Mouse (Mus musculus): ENCODE measurements around the gene Rnd2.
"Not testable (repeated sequence)": the region's sequence is repeated elsewhere in the genome, so short reads cannot be mapped to it uniquely, and the experiment has no call there.

Gene Rnd2

DNA sequence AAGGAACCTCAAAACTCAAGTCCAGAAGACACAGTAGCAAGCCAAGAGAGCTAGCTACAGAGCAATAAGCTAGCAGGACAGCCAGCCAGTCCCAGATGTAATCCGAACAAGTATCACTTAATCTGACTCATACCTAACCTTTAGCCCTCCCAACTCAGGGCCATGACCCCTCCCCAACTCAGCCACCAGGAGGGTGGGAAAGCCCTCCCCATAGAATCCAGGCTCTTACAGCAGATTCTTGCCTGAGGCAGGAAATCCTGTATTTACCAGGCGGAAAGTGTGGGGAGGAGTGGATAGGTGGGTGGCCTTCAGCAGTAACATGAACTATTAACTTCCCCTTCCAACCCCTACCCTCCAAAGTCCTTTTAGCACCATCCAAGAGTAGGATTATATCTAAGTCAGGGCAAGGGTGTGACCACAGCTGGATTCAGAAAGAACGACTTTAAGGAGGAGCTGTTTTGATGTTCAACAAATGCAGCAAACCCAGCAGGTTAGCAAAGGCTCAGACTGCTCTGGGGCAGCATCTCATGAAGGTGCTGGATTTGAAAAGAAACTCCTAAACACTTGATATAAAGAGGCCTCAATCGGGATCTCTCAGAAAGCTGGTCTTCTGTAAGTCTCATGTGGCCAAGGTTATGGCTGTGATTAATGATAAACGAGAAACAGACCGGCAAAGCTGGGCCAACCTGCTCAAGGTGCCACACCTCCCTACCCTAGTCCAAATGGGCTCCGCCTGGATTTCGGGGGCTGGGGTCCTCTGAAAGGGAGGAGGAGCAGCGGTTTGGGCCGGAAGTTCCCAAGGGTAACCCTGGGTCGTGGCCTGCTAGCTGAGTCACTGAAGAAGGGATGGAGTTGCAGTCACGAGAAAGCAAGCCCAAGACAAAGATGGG lies at the start of gene Rnd2:
Gene Rnd2, plus strand, starts transcription at position 789 of the 890 bp plus-strand sequence.
- peak; percentile 51 for DNase-seq

GRCm38 (mm10) chr11:101415306-101415705 lies 49.5 kb upstream of the Rnd2 start:
- DNase-seq, result no peak

DNA sequence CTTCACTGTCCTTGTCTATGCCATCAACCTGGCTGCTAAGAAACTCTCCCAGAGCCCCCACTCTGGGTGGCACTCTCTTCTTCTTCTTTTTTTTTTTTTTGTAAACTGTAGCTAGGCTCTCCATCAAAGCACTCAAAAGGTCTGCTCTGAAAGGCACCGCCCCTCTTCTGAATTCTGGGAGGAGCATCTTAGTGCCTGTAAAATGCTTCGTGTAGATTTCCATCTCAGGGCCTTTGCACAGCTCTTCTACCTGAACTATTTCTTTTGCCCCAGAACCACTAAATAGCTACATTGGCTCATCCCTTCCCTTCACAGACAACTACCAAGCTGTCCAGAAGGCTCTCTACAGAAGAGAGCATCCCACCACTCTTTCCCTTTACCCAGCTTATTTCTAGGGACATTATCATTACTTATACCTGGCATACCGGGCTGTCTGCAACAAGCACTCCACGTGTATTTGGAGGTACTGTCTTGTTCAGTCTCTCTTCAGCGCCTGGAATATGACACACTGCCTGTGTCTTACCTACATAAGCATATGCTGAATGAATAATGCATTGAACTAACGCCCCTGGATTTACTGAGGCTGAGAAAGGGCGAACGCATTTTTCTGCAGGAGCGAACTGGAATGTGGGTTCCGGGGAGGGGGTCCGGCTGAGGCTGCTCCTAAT lies 48.2 kb upstream of the Rnd2 start:
- no peak for DNase-seq

GRCm38 (mm10) chr11:101417101-101417855 lies 47.5 kb upstream of the Rnd2 start, which contains the start of gene Aarsd1:
TSS of gene Aarsd1 (minus strand) at chr11:101417615.
- peak; percentile 90 for DNase-seq

DNA sequence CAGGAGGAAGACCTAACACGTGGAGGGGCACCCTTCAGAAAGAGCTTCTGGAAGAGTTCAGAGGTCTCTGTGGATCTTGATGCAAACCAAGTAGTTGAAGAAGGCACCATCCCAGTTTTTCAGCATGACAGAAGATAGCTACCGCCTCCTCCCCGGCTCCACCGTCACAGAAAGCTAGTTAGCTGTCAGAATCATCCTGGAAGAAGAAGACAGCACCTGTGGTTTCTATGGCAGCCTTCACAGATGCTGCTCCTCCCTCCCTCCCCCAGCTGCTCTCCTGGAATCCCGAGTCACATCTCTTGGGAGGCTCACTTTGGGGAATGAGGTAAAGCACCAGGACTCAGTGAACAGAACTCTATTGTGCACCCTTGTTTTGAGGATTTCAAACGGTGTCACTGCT lies 45.8 kb upstream of the Rnd2 start:
- no peak for DNase-seq

DNA sequence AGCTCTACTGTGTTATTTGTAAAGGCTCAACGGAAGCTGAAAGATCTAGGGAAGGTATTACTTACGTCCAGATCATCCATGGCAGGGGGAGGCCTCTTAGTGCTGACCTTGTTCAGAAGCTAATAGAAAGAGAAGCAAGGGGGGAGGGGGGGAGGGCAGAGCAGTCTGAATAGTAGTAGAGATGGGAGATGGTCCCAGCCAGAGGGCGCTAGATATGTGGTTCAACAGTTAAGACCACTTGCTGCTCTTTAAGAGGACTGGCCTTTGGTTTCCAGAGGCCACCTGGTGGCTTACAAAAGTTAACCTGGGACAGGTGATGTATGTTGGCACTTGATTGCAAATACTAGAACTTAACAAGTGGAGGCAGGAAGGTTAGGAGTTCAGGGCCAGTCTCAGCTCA lies 45.2 kb upstream of the Rnd2 start:
- peak; percentile 26 for DNase-seq

DNA sequence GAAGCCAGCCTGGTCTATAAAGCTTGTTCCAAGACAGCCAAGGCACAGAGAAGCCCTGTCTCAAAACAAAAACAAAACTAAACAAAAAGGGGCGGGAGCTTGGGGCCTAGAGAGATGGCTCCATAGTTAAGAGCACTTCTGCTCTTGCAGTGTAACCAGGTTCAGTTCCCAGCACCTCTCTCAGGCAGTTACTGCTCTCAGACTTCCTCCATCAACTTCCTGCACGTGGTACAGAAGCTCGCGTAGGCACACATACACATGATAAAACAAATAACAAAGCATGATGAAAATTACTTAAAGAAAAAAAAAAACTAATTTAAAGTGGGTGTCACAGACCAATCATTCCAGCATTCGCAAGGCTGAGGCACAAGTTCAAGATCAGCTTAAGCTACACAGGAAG lies 44.7 kb upstream of the Rnd2 start:
- no peak for DNase-seq

DNA sequence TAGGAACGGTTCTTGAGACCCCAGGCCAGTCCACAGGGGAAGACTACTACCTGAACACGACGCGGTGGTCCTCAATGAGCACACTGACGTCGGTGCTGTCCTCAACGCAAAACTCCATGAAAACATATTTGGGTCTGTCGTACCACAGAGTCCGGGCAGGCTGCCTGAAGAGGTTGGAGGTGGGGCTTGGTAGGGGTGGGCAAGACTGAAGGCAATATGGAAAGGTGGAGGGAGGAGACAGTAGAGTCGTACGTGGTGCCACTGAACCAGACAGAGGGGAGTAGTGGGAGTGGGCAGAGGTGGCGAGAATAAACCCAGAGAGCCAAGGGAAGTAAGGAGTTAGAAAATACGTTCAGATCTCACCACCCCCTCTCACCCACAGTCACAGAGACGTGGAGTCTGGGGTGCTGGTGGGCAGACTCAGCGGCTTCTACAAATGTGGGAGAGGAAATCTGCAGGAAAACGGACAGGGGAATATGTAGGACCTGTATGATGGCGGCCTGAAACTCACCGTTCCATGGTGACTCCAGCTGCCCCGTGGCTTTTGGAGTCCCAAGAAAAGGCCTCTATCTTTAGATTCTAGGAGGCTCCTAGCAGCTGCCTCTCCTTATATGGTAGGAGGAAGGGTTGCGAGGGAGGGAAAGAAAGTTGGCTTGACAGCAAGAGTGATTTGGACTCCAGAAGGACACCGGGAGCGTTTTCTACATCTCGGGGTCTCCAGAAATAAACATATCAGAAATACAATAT lies 40.5 kb upstream of the Rnd2 start, which contains the start of gene Gm27029:
Gene Gm27029, minus strand, starts transcription at position 692 of the 747 bp plus-strand sequence.
- DNase-seq, result peak; percentile 23

DNA sequence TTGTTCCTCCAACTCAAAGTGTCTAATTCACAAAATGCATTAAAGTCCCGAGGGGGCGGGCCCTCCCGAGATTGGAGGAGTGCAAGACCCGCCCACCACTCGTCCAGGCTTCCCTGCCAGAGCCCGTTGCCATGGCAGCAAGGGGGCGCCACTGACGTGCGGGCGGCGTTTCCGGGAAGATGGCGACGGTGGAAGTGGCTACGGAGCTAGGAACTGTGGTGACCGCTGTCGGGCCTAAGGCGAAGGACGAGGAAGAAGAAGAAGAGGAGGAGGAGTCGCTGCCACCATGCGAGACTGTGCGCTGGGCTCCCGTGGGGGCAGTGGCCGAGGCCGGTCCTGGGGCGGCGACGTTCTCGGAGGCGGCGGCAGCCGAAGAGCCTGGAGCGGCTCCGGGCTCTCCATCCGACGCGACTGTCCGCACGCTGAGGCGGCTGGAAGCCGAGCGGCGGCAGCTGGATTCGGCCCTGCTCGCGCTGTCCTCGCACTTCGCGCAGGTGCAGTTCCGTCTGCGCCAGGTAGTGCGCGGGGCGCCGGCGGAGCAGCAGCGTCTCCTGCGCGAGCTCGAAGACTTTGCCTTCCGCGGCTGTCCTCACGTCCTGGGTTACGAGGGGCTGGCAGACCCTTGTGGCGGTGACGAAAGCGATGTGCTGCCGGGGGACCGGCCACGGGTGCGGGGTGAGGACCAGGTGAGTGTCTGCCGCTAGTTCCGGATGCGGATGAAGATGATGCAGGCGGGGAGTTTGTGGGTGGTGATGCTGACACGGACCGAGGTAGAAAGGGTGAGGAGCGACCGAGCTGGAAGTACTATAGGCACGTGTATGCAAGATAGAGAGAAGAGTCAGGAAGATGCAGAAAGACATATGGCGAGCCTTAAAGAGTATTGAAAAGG lies 39.6 kb upstream of the Rnd2 start, which contains the start of the genes Rundc1 and Ptges3l:
Gene Rundc1, plus strand, starts transcription at position 161 of the 889 bp plus-strand sequence.
Gene Ptges3l, minus strand, starts transcription at position 409 of the 889 bp plus-strand sequence.
- DNase-seq, result peak; percentile 99

GRCm38 (mm10) chr11:101426165-101426564 lies 38.6 kb upstream of the Rnd2 start:
- DNase-seq, result no peak

- no peak for DNase-seq
Observed at GRCm38 (mm10) chr11:101431327-101431726, 33.5 kb upstream of the Rnd2 start.

- DNase-seq, result no peak
Observed at GRCm38 (mm10) chr11:101433396-101433795, 31.4 kb upstream of the Rnd2 start.

- DNase-seq, result no peak
Observed at GRCm38 (mm10) chr11:101435831-101436230, 29.0 kb upstream of the Rnd2 start.

- no peak for DNase-seq
Observed at GRCm38 (mm10) chr11:101436916-101437315, 27.9 kb upstream of the Rnd2 start.

GRCm38 (mm10) chr11:101438006-101438405 lies 26.8 kb upstream of the Rnd2 start:
- DNase-seq, result not testable (repeated sequence)

DNA sequence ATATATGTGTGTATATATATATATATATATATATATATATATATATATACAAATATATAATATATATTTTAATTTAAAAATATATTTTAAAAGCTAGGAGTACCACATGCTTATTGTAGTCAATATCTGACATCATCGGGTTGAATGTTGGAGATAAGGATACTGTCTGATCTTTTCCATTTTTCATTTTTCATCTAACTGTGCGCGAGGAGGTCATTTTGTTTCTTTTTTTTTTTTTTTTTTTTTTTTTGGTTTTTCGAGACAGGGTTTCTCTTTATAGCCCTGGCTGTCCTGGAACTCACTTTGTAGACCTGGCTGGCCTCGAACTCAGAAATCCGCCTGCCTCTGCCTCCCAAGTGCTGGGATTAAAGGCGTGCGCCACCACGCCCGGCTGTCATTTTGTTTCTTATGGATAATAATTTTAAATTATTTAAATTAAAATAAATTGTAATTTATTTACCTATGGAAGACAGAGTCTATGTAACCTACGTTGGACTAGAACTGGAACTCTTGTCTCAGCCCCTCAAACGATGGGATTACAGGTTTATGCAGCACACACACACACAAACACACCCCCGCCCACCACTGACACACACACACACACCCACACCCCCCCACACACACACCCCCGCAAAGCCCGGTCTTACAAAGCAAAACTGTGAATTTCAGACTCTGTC lies 23.2 kb upstream of the Rnd2 start:
- not testable (repeated sequence) for DNase-seq

DNA sequence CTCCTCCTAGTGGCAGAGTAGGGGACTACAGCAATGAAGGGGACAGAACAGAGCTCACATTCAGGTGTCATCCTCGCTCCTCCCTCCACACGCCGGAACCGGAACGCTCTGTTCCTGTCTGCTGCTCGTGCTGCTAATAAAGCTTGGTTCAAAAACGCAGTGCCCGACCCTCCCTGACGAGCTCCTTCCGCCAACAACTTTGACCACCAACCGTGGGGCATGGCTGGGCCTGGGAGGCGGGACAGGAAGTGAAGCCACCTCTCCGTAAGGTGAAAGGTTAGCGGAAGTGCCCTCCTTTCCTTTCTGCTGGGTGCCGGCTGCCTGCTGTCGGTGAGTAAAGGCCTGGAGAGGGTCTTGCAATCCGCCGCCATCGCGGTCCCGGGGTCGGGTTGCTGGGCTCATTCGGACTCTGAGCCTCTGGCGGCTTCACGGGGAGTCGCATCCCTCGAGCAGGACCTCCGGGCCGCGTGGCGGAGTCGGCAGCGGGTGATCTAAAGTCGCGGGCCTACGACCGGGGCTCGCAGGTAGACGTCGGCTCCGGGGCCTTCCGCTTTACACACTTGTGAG lies 22.6 kb upstream of the Rnd2 start, which contains the start of gene Rpl27:
Gene Rpl27, plus strand, starts transcription at position 172 of the 567 bp plus-strand sequence.
- peak; percentile 98 for DNase-seq

- no peak for DNase-seq
Observed at GRCm38 (mm10) chr11:101442760-101443159, 22.0 kb upstream of the Rnd2 start.

GRCm38 (mm10) chr11:101446319-101446718 lies 18.5 kb upstream of the Rnd2 start:
- DNase-seq, result no peak

- DNase-seq, result not testable (repeated sequence)
Observed at GRCm38 (mm10) chr11:101446860-101447259, 17.9 kb upstream of the Rnd2 start.

All from kidney, postnatal 14 days (tissue).